Mouse (Mus musculus) erythroblast, embryonic 14.5 days (primary cell): ENCODE data around the gene Tango6.

Experiments
- GATA1 ChIP-seq: IDR thresholded peaks from 2 replicates; pipeline ENCODE4 v1.6.1; 2012; ENCODE audit warnings: low read length, inconsistent platforms, mixed read lengths
- TAL1 ChIP-seq: IDR thresholded peaks from 3 replicates; pipeline ENCODE4 v1.6.1; 2012; ENCODE audit warnings: low read length, inconsistent platforms, mixed read lengths

DNA sequence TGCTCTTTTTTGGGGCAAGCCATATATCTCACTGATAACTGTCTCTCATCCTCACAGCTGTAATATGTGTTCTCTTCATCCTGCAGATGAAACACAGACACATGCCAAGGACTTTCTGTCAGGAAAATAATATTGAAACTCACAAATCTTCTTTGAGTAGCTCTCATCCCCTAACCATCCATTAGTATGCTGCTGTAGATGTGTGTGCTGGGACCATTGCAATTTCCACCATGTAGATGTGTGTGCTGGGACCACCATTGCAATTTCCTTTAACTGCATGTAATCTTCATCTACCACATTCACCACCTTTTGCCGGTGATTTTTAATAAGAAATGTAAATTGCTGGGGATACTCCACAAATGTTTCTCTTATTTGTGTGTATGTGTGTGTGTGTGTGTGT lies 60.5 kb downstream of the Tango6 start:
- TF ChIP-seq GATA1: no peak
- TF ChIP-seq TAL1: no peak
